Mouse (Mus musculus) heart, adult 18-20 months (tissue): ENCODE results near the gene Mgarp. TPM values are rescaled to one million over a fixed set of nuclear protein-coding genes. Genes with fewer than 3 reads are reported as not detected.
"Not testable (repeated sequence)": the region's sequence is repeated elsewhere in the genome, so short reads cannot be mapped to it uniquely, and the experiment has no call there.

Experiments used
- DNase-seq, 2 experiments: peaks; one replicate each; pipeline ENCODE4 v3.0.0; 2021 to 2022; ENCODE audit warnings: mixed read lengths in 1 of 2
- total RNA-seq, 2 experiments: library from RNA; stranded (reverse); gene quantifications; 2 replicates each; pipeline ENCODE4 v1.2.3; 2021

The Mgarp gene
- total RNA-seq, 2 experiments from 2014 or later = 0.31 to 0.35 TPM

DNA sequence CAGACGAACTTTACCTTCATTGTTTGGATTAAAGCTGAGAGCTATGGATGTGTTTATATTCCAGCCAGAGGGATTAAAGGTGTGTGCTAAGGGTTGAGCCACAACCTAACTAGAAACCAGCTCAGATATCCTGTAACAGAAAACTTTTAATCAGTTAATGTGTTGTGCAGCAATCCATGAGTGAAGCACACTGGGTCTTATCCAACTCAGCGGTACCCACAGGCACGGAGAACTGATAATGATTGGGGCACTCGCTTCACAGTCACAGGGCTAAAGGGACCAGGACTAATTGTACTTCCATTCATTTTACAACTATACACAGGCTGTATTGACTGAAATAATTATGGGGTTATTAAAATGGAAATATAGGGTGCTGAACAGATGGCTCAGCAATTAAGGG is 29.6 kb downstream of the Mgarp start:
- DNase-seq = no peak

GRCm38 (mm10) chr3:51365517-51365882 is 31.0 kb downstream of the Mgarp start:
- DNase-seq = no peak

DNA sequence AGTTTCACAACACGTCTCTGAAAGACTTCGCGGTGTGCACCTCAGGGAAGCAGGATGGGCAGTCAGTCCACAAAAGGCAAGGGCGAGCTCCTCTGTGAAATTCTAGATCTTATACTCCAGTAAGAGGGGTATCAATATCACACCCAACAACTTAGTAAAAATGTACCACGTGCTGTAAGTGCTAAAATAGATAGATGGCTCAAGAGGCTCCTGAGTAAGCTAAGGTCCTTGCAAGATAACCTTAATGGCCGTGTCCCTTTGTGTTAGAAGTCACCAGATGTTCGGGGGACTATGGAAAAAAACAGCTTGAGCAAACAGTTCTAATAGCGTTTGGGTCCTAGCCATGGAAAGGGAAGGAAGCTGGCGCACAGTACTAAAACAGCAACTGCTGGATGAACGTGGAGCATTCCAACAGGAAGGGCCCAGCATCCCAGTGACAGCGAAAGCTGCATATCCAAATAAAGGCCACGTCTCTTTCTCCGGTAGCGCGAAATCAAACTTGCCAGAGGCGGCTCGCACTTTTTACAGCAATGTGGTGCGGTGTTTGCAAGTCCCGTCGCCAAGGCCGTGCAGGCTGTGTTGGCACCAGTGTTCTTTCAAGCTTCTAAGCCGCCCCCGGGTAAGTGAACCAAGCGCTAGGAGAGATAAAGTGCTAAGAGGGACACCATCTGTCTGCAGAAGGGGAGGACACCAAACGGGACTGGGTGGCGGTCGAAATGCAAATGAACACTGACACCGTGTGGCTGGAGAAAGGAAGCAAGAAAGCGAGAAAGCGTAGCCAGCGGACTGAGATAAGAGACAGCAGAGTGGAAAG is 31.6 kb downstream of the Mgarp start:
- DNase-seq = peak; percentile 85 to 89

GRCm38 (mm10) chr3:51361066-51361465 is 35.5 kb downstream of the Mgarp start:
- DNase-seq = no peak

GRCm38 (mm10) chr3:51359558-51360307 is 36.8 kb downstream of the Mgarp start:
- DNase-seq = no peak

DNA sequence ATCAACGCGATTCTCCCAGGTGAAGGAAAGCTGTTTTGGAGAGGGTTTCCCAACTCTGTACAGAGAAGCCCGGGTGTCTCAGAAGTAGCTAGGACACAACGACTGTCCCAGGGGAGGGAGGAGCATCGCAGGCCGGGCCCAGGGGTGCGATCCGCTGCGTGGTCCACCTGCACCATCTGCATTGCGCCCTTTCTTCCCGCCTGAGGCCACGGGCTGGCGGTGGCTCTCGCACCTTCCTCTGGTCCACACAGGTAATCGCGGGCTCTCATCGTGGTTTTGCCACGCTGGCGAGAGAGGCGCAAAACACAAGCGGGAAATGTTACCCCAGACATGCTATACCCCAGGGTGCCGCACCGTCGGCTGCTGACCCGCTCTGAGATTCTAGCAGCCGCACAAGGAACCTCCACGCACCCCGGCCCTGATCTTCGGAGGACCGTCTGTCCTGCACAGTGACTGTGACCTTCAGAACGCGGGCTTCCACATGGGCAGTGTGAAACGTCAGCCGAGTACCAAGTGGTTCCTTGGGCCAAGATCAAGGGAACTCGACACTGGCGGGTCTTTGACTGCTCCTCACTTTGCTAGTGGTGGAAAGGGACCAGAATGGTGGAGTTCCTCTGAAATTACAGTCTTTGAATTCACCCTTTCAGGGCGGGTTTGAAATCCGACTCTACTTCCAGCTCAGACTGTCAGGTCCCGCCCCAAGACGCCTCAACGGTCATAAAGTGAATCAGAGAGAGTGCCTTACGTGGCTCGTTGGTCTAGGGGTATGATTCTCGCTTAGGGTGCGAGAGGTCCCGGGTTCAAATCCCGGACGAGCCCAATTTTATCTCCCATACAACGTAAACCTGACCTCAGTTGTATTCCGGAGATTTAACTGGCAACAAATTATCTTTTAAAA is 37.6 kb downstream of the Mgarp start:
- DNase-seq = peak; percentile 68 to 81

DNA sequence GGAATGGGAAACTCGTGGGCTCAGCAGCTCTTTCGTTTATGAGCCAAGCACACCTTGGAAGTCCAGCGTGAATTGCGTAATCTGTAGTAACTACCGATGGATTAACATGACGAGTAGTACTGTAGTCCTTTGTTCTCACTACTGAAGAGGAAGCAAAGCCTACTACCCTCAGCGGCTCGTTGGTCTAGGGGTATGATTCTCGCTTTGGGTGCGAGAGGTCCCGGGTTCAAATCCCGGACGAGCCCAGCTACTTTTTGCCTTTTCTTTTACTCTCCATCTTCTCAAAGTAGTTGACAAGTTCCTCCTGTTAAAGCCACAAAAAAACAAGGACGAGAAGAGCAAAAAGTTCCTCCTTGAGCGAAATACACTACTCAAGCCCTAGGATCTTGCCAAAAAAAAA is 38.4 kb downstream of the Mgarp start:
- peak; percentile 65 to 84 for DNase-seq

DNA sequence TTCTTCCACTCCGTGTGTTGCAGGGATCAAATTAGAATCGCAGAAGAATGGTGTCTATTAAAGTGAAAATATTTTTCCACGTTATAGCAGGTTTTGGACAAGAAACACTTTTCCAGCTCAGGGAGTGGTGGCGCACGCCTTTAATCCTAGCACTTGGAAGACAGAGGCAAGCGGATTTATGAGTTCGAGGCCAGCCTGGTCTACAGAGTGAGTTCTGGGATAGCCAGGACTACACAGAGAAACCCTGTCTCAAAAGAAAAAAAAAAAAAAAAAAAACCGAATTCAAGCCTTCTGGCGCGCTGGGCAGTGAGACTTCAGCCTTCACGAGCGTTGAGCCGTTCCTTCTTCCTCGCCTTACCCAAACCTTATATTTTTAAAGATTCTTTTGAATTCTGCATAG is 38.9 kb downstream of the Mgarp start:
- DNase-seq = no peak

DNA sequence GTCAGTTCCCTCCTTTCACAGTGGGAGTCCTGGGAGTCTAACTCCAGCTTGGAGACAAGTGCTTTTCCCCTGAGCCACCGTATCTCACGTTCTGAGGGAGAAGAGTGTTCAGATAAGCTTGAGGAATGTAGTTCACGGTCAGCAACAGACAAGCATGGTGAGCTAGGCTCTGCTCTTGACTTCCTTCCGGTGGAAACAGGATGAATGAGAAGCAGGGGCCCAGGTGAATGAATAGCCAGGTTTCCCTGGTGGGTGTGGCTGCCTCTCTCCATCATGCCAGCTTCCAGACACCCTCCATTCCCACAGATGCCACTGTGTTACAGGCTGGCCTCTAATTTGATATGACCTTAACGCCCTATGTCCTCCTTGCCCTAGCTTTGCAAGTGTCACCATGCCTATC is 39.5 kb downstream of the Mgarp start:
- no peak for DNase-seq

GRCm38 (mm10) chr3:51354956-51355355 is 41.6 kb downstream of the Mgarp start:
- DNase-seq = not testable (repeated sequence)

DNA sequence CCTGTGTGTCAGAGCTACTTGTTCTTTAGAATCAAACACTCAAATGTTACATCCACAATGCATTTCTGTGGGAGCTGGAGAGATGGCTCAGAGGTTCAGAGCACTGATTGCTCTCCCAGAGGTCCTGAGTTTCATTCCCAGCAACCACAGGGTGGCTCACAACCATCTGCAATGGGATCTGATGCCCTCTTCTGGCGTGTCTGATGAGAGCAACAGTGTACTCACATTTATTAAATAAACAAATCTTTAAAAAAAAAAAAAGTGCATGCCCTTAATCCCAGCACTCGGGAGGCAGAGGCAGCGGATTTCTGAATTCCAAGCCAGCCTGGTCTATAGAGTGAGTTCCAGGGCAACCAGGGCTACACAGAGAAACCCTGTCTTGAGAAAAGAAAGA is 42.5 kb downstream of the Mgarp start:
- no peak for DNase-seq

GRCm38 (mm10) chr3:51353325-51354033 is 43.1 kb downstream of the Mgarp start:
- DNase-seq = peak; percentile 56 to 85

GRCm38 (mm10) chr3:51350806-51351205 is 45.7 kb downstream of the Mgarp start:
- DNase-seq = no peak

- no peak for DNase-seq
Observed at GRCm38 (mm10) chr3:51348646-51349238, 47.8 kb downstream of the Mgarp start.

DNA sequence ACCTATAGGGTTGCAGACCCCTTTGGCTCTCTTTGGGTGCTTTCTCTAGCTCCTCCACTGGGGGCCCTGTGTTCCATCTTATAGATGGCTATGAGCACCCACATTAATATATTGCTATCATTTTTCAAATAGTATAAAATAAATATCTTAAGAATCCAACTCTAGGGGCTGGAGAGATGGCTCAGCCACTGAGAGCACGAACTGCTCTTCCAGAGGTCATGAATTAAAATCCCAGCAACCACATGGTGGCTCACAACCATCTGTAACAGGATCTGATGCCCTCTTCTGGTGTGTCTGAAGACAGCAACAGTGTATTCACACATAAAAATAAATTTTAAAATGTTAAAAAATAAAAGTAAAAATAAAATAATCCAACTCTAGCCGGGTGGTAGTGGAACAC is 51.5 kb downstream of the Mgarp start:
- DNase-seq = not testable (repeated sequence)

- not testable (repeated sequence) for DNase-seq
Observed at GRCm38 (mm10) chr3:51344182-51344581, 52.4 kb downstream of the Mgarp start.

DNA sequence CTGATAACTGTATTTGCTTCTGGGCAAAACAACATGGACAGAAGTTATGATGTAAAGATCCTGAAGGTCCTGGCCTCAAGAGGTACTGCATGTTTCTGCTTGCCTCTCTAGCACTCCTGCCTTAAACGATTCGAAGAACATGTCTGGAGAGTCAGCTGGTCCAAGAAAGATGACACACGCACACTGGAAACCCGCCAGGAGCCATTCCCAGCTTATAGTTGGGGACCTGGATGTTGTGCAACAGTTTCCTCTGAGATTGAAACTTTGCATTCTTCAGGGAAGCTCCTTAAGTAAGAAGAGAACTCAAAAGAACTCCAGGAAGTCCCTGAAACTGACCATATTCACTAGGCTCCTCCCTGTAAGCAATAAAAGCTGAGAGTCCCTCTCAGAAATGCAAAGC is 53.3 kb downstream of the Mgarp start:
- no peak for DNase-seq

GRCm38 (mm10) chr3:51342152-51342551 is 54.4 kb downstream of the Mgarp start:
- DNase-seq = no peak

DNA sequence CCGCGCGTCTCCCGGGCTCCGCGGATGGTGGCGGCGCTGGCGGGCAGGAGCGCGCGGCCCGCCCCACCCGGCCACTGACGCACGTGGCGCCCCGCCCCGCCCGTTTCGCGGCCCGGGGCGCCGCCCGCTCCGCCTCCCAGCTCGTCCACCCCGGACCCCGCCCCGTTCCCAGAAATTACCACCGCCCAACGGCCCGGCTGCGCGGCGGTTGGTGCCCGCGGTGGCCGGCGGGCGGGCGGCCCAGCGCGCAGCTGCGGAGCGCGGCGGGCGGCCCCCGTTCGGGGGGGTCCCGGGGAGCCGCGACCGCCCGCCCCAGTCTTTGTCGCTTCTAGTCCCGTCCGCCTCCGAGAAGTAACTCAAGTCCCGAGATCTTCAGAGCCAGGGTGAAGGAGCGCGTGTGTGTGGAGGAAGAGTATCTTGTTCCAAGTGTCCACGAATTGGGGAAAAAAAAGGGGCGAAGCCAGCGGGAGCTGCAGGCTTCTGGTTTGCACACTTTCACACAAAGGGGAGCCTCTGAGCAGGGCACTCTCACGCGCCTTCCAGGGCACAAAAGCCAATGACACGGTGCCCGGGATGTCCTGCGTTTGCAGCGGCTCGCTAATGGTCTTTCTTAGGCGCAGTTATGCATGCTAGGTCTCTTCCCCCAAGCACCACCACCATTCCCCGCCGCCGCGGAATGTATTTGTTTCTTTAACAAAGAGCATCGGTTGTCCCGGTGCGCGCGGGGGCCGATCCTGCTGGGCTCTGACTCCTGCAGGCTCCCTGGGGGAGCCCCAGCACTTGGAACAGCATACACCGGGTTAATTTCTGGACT is 55.1 kb downstream of the Mgarp start:
- peak; percentile 91 to 95 for DNase-seq

GRCm38 (mm10) chr3:51340552-51341267 is 55.8 kb downstream of the Mgarp start, which contains the start of gene Elf2:
Gene Elf2 (minus strand): TSS chr3:51340663.
- peak; percentile 91 to 94 for DNase-seq
